Mouse (Mus musculus) kidney, postnatal 4 days (tissue): ENCODE measurements at regions not wholly inside any gene's neighbourhood (a gene's known extent, or its start where the extent isn't known, plus 50 kb on each side); places are given as distances from the start of the nearest gene placed in this dataset.
A peak's percentile ranks its signal among the peaks of the same experiment; 100 is the strongest.

Experiments used
- DNase-seq, 2 experiments: peaks; one replicate each; pipeline ENCODE4 v3.0.0; 2021; ENCODE audit warnings: mixed read lengths in 2 of 2

GRCm38 (mm10) chr17:87531411-87532157 is 84.8 kb upstream of the Calm2 start:
- DNase-seq, result peak; percentile 32 to 55

GRCm38 (mm10) chr17:87532158-87532545 is 85.4 kb upstream of the Calm2 start:
- peak; percentile 35 to 49 for DNase-seq

- no peak for DNase-seq
Observed at GRCm38 (mm10) chr17:87532762-87533161, 86.0 kb upstream of the Calm2 start.

- no peak for DNase-seq
Observed at GRCm38 (mm10) chr17:87549568-87549967, 86.2 kb upstream of the Epcam start.

GRCm38 (mm10) chr17:87550518-87551164 is 85.1 kb upstream of the Epcam start:
- peak in 1 of 2 experiments; percentile 47 for DNase-seq

DNA sequence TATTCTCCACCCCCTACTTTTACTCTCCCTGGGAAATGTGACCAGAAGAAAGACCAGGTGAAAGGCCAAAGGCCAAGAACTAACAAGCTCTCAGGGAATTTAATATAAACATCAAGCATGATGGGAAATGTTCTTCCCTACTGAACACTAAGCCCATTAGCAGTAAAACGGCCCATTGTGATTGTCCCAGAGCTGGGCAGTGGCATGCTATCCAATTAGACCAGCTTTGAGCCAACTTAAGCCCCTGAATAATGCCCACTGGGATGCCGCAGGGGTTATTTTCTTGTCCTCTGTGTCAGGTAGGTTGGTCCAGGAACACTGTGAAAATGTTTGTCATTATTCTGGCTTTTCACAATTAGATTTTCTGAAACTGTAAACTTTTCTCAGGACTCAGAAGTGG is 81.2 kb upstream of the Epcam start:
- no peak for DNase-seq

GRCm38 (mm10) chr17:87558419-87558818 is 77.4 kb upstream of the Epcam start:
- DNase-seq, result no peak

DNA sequence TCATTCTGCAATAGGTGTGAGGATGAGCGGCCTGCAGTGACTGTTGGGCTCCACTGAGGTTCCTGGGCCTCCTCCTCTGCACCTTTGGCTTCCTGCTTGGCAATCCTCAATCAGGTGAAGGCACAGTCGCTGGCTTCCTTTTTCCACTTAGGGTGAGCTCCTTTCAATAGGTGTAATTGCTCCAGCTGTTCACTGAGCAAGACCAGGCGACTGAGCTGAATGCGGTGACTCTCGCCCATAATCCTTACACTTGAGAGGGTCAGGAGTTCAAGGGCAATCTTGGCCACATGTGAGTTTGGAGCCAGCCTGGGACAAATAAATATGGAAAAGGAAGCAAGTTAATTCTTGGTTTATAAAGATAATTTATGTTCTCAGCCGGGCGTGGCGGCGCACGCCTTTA is 76.1 kb upstream of the Epcam start:
- no peak for DNase-seq

DNA sequence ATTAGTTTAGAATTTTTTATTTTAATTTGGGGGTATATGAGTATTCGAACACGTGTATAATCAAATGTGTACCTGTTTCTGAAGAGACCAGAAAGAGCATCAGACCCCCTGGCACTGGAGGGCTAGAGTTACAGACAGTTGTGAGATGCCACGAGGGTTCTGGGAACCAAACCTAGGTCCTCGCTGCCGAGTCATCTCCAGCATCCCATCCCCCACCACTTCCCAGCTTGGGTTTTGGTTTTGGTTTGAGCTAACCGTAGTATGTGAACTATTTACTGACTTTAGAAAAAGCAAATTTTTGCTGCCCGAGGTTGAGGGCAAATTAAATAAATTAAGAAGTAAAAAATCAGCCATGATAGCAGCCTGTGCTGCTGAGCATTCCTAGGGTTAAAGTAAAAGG is 74.9 kb upstream of the Epcam start:
- no peak for DNase-seq

DNA sequence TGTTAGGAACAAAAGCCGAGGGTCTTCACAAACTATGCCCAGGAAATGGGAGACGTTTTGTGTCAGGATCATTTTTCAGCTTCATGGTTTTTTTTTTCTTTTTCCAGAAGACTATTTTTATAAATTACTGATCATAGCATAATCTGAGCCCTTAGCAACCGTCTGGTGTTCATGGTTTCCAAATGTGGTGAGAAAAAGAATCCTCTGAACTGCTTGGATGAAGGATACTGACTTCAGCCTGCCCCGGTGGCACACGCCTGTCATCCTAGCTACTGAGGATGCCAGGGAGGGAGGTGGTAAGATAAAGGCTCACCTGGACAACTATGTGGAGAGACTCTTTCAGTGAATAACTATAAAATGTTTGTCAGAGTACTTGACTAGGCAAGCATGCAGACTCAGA is 72.4 kb upstream of the Epcam start:
- DNase-seq, result no peak

DNA sequence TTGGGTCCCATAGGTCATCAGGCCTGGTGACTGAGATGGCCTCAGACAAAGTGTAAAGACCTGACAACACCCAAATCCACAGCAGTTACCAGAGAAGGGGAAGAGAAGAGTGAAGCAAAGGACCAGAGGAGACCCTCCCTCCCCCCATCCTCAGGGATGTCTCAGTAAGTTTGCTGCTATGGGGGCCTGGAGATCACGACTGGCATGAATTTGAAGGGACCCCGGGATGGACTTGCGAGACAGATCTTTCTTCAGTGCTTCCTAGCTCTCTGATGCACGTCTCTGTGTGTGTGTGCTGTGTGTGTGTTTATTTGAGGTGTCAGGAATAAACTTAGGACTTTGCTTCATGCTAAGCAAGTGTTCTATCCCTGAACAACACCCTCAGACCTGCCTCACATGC is 70.1 kb upstream of the Epcam start:
- DNase-seq, result no peak

- no peak for DNase-seq
Observed at GRCm38 (mm10) chr17:87566296-87566695, 69.5 kb upstream of the Epcam start.

DNA sequence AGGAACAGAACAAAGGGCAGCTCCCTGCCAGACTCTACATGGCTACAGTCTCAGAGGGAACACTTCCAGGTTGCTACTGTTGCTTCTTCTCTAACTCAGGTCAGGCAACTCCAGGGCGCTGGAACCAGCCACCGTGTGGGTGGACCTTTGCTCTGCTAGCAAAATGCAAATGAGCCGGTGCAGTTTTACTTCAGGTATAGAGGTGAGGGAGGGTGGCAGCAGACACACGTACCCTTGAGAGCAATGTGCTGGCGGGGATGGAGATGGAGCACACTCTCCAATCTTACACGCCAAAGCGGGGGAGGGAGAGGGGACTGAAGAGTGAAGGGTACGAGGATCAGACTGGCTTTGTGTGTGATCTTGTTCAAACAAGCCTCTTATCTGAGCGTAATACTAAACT is 68.8 kb upstream of the Epcam start:
- peak; percentile 29 to 51 for DNase-seq

DNA sequence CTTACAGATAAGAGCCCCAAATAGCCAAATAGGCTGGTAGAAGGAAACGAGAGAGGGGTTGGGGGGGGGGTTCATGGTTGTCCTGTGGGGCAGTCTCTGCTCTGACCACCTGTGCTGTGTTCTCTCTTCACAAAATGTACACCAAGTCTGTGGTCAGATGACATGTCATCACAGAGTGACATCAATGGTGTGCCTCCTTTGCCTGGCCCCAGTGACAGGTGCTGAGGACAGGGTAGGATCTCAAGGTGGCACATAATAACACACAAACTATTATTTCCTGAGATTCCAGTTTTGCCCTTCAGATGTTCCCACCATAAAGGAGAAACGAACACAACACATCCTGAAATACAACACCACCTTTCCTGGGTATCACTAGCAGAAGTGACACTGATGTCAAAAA is 68.3 kb upstream of the Epcam start:
- DNase-seq, result no peak

- no peak for DNase-seq
Observed at GRCm38 (mm10) chr17:87569981-87570380, 65.8 kb upstream of the Epcam start.

DNA sequence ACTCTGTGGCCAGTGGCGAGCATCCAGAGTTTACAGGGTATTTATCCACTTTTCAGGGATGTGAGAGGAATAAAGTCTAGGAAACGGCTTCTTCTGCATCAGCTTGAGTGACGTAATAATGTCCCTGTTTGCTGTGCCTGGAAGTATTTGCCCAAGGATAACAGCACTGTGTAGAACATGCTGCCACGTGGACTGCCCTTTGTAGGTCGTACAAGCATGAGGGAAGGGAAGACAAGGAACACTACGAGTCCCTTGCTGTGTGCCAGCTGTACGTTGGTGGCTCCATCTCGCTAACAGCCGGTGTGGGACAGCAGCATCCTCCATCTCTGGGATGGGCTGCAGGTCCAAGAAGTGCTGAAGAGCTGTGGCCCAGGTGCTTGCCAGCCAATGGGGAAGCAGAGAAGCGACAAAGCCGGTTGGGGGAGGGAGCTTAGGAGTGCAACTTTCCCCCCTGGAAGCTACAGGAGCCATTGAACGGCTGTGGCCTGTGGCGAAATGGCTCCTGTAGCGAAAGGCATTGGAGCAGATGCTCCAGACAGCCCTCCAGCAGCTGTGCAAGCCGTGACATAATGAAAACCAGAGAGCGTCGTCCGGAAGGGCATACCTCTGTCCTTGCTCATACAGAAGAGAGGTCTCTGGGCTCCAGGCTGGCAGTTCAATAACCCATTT is 65.0 kb upstream of the Epcam start:
- DNase-seq, result no peak

GRCm38 (mm10) chr17:87571345-87571932 is 64.3 kb upstream of the Epcam start:
- peak; percentile 94 to 97 for DNase-seq

DNA sequence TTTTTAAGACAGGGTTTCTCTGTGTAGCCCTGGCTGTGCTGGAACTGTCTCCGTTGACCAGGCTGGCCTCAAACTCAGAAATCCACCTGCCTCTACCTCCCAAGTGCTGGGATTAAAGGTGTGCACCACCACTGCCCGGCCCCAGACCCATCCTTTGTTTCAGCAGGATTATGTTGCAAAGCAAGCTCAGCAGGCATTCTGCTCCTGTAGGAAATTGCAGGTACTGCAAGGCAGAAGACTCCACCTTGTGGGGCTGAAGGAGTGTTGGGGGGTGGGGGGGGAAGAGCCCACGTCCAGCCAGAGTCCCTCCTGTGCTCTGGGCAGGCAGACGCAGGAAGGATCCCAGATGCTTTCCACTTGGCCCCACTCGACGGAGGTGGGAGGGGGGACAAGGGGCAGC is 52.2 kb upstream of the Epcam start:
- DNase-seq, result no peak

DNA sequence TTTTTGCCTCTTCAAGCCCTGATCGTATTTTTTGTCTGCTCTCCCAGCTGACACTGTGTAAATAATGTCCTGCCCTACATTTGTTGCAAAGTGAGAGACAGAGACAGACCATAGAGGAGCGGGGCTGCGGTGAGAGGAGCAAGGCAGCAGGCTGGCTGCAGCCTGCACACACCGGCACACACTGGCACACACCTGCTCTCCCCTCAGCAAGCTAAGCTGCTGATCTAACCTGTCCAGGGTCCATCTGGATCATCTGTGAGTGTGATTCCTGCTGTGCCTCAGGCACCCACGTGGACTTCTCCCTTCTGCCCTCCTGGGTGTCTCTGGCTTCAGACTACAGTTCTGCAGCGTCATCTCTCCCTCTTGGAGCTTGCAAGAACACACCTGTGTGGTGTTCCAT is 50.4 kb upstream of the Epcam start:
- DNase-seq, result peak in 1 of 2 experiments; percentile 20
